Mouse (Mus musculus): Measurements from ENCODE around the gene Fgf12. TPM values are rescaled to one million over a fixed set of nuclear protein-coding genes. Genes with fewer than 3 reads are reported as not detected.

Fgf12 gene
- polyA plus RNA-seq (2012; ENCODE audit: low replicate concordance), result not detected in 2 replicates

GRCm38 (mm10) chr16:28752638-28753118 is at the start of gene Fgf12:
Gene Fgf12 (minus strand): TSS chr16:28753068.

Other genes starting within 250 kb of the Fgf12 start
- gene Mb21d2, start 176.6 kb upstream of the Fgf12 start, polyA plus RNA-seq (2012; ENCODE audit: low replicate concordance), result 0.38 TPM in 1 of 2 replicates, not detected in the other

Data from leukemia stem cell, adult 10-12 weeks (primary cell).